Mouse (Mus musculus): ENCODE data around the gene Top3a. TPM values are rescaled to one million over a fixed set of nuclear protein-coding genes. Genes with fewer than 3 reads are reported as not detected.

The Top3a gene
- total and polyA plus RNA-seq, 2 experiments: 3.4 to 3.8 TPM

DNA sequence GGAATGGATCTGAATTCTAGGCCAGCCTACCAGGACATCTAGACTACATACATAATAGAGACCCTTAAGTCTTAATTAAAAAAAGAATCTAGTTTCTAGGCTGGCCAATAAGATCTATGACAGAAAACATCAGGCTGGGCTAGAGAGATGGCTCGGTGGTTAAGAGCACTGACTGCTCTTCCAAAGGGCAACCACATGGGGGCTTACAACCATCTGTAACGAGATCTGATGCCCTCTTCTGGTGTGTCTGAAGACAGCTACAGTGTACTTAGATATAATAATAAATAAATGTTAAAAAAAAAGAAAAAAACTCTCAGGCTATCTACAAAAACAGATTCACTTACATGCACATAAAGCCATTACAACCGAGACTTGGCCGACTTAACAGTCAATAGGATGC lies 22.8 kb upstream of the Top3a start:
- no peak overlapping the region for H3K27ac ChIP-seq (replicated peaks; ENCODE audit: insufficient read depth, low read depth, low read length)
- DNase-seq (ENCODE audit: extremely low read depth, low read depth, low spot score): no peak
- TF ChIP-seq CTCF (IDR thresholded peaks at IDR 0.05; ENCODE audit: low read depth, low read length): no peak
- TF ChIP-seq POLR2A (IDR thresholded peaks at IDR 0.05; ENCODE audit: extremely low read depth, insufficient read depth, low read length): no peak
- peaks cover 13% of the 10 kb centered on the region; the same call in 1 of the 2 replicates for H3K79me2 ChIP-seq (ENCODE audit: control insufficient read depth, insufficient read depth, low read length)
- 90% methylated on average over 4 of the region's 4 CpGs for WGBS
- H3K36me3 ChIP-seq (ENCODE audit: control insufficient read depth, insufficient read depth, low read length): peaks cover 67% of the 10 kb centered on the region
- peaks cover 16% of the 10 kb centered on the region for H3K4me1 ChIP-seq (ENCODE audit: control insufficient read depth, insufficient read depth, low read length)
- H3K9ac ChIP-seq (ENCODE audit: low read depth, low read length): no peak overlapping the region
- H3K27me3 ChIP-seq (ENCODE audit: control insufficient read depth, insufficient read depth, low read length): no peaks in the 10 kb centered on the region
- H3K4me3 ChIP-seq (ENCODE audit: insufficient read depth, low read depth, low read length): no peak overlapping the region

DNA sequence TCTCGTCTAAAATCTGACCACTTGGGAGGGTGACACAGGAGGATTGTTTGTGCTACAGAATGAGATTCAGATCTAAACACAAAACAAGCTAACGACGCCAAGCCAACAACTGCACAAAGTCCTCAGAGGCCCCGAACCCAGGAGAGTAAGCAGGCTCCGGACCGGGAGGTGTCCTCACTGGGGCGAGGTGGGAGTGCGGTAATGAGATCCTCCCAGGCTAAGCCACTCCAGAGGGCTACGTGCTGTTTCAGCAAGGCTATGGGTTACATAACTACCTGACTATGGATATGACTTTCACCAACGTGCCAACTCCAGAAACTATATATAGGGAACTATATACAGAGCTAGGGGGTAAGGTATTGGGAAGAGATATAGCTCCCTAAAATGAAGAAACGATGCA lies 19.2 kb upstream of the Top3a start:
- peaks cover 5% of the 10 kb centered on the region; the same call in 1 of the 2 replicates for H3K79me2 ChIP-seq (ENCODE audit: control insufficient read depth, insufficient read depth, low read length)
- no peak for DNase-seq (ENCODE audit: extremely low read depth, low read depth, low spot score)
- peaks cover 70% of the 10 kb centered on the region for H3K36me3 ChIP-seq (ENCODE audit: control insufficient read depth, insufficient read depth, low read length)
- 37% methylated on average over 11 of the region's 11 CpGs for WGBS
- H3K4me3 ChIP-seq (ENCODE audit: insufficient read depth, low read depth, low read length): no peak overlapping the region
- no peak for TF ChIP-seq POLR2A (IDR thresholded peaks at IDR 0.05; ENCODE audit: extremely low read depth, insufficient read depth, low read length)
- TF ChIP-seq CTCF (IDR thresholded peaks at IDR 0.05; ENCODE audit: low read depth, low read length): no peak
- H3K27me3 ChIP-seq (ENCODE audit: control insufficient read depth, insufficient read depth, low read length): no peaks in the 10 kb centered on the region
- H3K9ac ChIP-seq (ENCODE audit: low read depth, low read length): peak overlapping the region; percentile 22; the same call in 1 of the 2 replicates
- H3K4me1 ChIP-seq (ENCODE audit: control insufficient read depth, insufficient read depth, low read length): peaks cover 14% of the 10 kb centered on the region
- peak overlapping the region; percentile 87 for H3K27ac ChIP-seq (replicated peaks; ENCODE audit: insufficient read depth, low read depth, low read length)

DNA sequence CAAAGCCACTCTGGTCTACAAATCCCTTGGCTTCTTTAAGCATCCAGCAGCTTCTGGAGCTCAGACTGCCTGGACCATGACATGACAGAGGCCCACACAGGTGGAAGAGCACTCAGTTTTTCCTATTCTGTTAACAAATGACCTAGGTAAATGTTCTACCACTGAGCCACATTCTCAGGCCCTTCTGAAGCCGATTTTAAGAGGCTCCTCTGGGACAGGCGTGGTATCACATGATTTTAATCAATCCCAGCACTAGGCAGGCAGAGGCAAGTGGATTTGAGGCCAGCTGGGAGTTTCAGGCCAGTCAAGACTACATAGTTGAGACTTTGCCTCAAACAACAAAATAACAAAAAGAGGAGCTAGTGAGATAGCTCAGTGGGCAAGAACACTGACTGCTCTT lies 13.3 kb upstream of the Top3a start:
- Histone ChIP-seq H3K79me2 (ENCODE audit: control insufficient read depth, insufficient read depth, low read length) (peaks cover 6% of the 10 kb centered on the region; the same call in 1 of the 2 replicates), H3K4me3 (ENCODE audit: insufficient read depth, low read depth, low read length) (no peak overlapping the region), H3K27me3 (ENCODE audit: control insufficient read depth, insufficient read depth, low read length) (no peaks in the 10 kb centered on the region), H3K9ac (ENCODE audit: low read depth, low read length) (no peak overlapping the region), H3K4me1 (ENCODE audit: control insufficient read depth, insufficient read depth, low read length) (peaks cover 22% of the 10 kb centered on the region), H3K36me3 (ENCODE audit: control insufficient read depth, insufficient read depth, low read length) (peaks cover 89% of the 10 kb centered on the region), H3K27ac (replicated peaks; ENCODE audit: insufficient read depth, low read depth, low read length) (peak overlapping the region; percentile 41)
- no peak for DNase-seq (ENCODE audit: extremely low read depth, low read depth, low spot score)
- no peak for TF ChIP-seq POLR2A (IDR thresholded peaks at IDR 0.05; ENCODE audit: extremely low read depth, insufficient read depth, low read length)
- WGBS: 23% methylated on average over 2 of the region's 2 CpGs

DNA sequence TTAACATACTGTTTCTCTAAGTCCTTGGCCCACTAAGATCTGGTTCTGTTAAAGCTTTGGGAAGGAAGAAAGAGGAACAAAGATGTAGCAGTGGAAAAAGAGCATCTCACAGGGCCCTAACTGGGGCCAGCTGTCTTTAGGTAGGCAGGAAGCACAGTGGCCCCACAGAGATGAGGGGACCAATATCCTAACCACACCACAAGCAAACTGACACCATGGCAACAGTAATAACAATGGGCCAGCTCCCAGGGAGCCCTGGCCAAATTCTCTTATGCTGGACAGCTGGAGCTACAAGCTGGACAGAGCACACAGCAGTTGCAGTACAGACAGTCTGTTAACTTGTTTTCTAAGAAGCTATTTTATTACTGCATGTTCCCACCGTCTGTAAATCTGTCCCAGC lies 10.4 kb upstream of the Top3a start:
- no peak overlapping the region for H3K27ac ChIP-seq (replicated peaks; ENCODE audit: insufficient read depth, low read depth, low read length)
- H3K9ac ChIP-seq (ENCODE audit: low read depth, low read length): no peak overlapping the region; the same call in 1 of the 2 replicates
- WGBS: 46% methylated on average over 1 of the region's 1 CpGs
- no peaks in the 10 kb centered on the region for H3K27me3 ChIP-seq (ENCODE audit: control insufficient read depth, insufficient read depth, low read length)
- H3K36me3 ChIP-seq (ENCODE audit: control insufficient read depth, insufficient read depth, low read length): peaks cover 80% of the 10 kb centered on the region
- H3K79me2 ChIP-seq (ENCODE audit: control insufficient read depth, insufficient read depth, low read length): peaks cover 20% of the 10 kb centered on the region
- no peak overlapping the region for H3K4me3 ChIP-seq (ENCODE audit: insufficient read depth, low read depth, low read length)
- no peak for DNase-seq (ENCODE audit: extremely low read depth, low read depth, low spot score)
- no peak for TF ChIP-seq POLR2A (IDR thresholded peaks at IDR 0.05; ENCODE audit: extremely low read depth, insufficient read depth, low read length)
- TF ChIP-seq CTCF (IDR thresholded peaks at IDR 0.05; ENCODE audit: low read depth, low read length): no peak
- peaks cover 32% of the 10 kb centered on the region for H3K4me1 ChIP-seq (ENCODE audit: control insufficient read depth, insufficient read depth, low read length)

DNA sequence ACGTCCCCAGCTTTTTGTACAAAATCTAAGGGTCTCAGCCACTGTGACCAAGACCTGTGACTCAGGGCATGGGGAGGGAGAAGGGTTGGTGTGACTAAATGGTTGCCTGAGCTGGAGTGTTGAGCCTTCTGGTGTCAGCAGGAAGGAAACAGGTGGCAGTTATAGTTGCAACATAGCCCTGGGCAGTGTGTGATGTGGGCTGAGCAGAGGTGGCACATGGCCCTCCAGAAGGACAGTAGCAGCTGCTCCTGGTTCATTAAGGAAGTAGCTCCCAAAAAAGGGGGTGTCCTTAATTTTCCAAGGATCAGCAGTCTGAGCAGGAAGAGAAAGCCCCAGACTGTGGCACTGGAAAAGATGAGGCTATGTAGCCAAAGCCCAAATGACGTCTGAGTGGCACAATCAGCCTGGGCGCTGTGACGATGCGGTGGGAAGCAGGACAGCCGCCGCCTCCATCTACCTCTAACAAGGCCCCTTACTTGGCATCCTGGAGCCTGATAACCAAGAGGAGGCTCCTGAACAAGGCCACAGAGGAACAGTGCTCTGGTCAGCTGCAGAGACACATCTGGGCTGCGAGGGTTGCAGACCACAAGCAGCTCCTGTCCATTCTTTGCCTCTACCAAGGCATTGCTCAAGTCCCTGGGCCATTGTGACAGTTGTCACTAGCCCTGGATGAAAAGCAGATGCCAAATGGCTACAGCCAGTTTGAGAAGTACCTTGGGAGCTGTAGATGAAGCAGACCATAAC lies 7.2 kb upstream of the Top3a start:
- no peak overlapping the region for H3K9ac ChIP-seq (ENCODE audit: low read depth, low read length)
- 84% methylated on average over 8 of the region's 8 CpGs for WGBS
- DNase-seq (ENCODE audit: extremely low read depth, low read depth, low spot score): no peak
- peaks cover 41% of the 10 kb centered on the region for H3K79me2 ChIP-seq (ENCODE audit: control insufficient read depth, insufficient read depth, low read length)
- peaks cover 46% of the 10 kb centered on the region for H3K4me1 ChIP-seq (ENCODE audit: control insufficient read depth, insufficient read depth, low read length)
- H3K36me3 ChIP-seq (ENCODE audit: control insufficient read depth, insufficient read depth, low read length): peaks cover 55% of the 10 kb centered on the region
- H3K27me3 ChIP-seq (ENCODE audit: control insufficient read depth, insufficient read depth, low read length): no peaks in the 10 kb centered on the region
- no peak for TF ChIP-seq POLR2A (IDR thresholded peaks at IDR 0.05; ENCODE audit: extremely low read depth, insufficient read depth, low read length)
- no peak for TF ChIP-seq CTCF (IDR thresholded peaks at IDR 0.05; ENCODE audit: low read depth, low read length)
- no peak overlapping the region for H3K4me3 ChIP-seq (ENCODE audit: insufficient read depth, low read depth, low read length)
- no peak overlapping the region for H3K27ac ChIP-seq (replicated peaks; ENCODE audit: insufficient read depth, low read depth, low read length)

DNA sequence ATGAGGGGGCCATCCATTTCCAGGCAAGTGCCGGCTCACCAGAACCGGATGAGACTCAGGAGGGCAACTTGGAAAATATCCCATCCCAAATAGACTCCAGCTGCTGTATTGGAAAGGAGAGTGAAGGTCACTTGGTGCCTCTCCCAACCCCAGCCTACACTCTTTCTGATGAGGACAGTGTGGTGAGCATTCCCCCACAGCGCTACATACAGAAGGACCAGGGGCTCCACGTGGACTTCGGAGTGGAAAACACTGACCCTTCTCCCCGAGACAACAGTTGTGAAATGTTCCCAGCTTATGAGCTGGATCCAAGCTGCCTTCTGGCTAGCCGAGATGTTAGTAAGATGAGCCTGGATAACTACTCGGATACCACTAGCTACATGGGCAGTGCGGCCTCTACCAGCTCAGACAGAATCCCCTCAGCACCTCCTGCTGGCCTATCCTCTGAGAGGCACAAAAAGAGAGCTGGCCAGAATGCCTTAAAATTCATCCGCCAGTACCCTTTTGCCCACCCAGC lies 2.6 kb upstream of the Top3a start:
- Histone ChIP-seq H3K36me3 (ENCODE audit: control insufficient read depth, insufficient read depth, low read length) (peaks cover 14% of the 10 kb centered on the region), H3K79me2 (ENCODE audit: control insufficient read depth, insufficient read depth, low read length) (peaks cover 56% of the 10 kb centered on the region), H3K4me3 (ENCODE audit: insufficient read depth, low read depth, low read length) (peak overlapping the region; percentile 56), H3K9ac (ENCODE audit: low read depth, low read length) (peak overlapping the region; percentile 74), H3K27me3 (ENCODE audit: control insufficient read depth, insufficient read depth, low read length) (no peaks in the 10 kb centered on the region), H3K4me1 (ENCODE audit: control insufficient read depth, insufficient read depth, low read length) (peaks cover 46% of the 10 kb centered on the region), H3K27ac (replicated peaks; ENCODE audit: insufficient read depth, low read depth, low read length) (peak overlapping the region; percentile 87)
- TF ChIP-seq POLR2A (IDR thresholded peaks at IDR 0.05; ENCODE audit: extremely low read depth, insufficient read depth, low read length) (no peak), CTCF (IDR thresholded peaks at IDR 0.05; ENCODE audit: low read depth, low read length) (no peak)
- 14% methylated on average over 10 of the region's 10 CpGs for WGBS
- peak; percentile 77 for DNase-seq (ENCODE audit: extremely low read depth, low read depth, low spot score)
